Mouse (Mus musculus) left cerebral cortex, adult 18-20 months (tissue): ENCODE measurements at regions not wholly inside any gene's neighbourhood (a gene's known extent, or its start where the extent isn't known, plus 50 kb on each side); places are given as distances from the start of the nearest gene placed in this dataset.

Experiments
- DNase-seq, 2 experiments: peaks; one replicate each; pipeline ENCODE4 v3.0.0; 2021 to 2022; ENCODE audit warnings: low spot score in 2 of 2, mixed read lengths in 1 of 2

DNA sequence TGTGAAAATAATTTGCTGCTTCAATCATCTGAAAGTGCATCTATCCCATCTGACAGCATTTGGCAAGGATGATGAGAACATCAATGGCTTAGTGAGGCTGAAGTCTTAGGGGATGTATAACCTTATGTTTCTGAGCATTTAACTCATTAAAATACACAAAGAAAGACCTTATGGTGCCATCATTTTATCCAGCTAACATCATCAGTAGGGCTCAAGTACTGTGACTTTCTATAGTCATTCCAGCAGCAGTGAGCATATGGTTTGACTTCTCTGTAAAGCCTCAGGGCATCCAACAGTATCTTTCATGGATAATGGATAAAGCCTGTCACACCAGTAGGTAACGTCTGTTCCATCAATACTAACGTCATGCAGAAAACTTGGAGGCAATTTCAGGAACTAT, 895.0 kb upstream of the Fat3 start:
- no peak for DNase-seq

DNA sequence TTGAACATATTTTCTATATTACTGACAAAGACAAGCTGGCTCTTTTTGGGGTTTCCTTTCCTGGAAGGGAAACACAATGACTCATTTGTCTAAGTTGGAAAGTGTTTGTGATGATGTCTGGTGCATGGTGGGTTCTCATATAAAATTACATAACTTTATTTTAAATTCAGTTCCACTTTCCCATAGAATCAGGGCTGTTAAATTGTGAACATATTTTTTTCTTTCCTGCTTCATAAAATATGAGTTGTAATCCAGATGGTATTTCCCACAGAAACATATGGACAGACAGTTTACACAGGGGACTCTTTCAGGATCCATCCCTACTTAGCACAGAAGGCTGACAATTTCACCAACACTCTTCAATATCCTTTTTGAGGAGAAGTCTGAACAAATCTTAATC, 892.0 kb upstream of the Fat3 start:
- peak in 1 of 2 experiments; percentile 2 for DNase-seq
